Mouse (Mus musculus): ENCODE measurements at regions not wholly inside any gene's neighbourhood (a gene's known extent, or its start where the extent isn't known, plus 50 kb on each side); places are given as distances from the start of the nearest gene placed in this dataset.

DNA sequence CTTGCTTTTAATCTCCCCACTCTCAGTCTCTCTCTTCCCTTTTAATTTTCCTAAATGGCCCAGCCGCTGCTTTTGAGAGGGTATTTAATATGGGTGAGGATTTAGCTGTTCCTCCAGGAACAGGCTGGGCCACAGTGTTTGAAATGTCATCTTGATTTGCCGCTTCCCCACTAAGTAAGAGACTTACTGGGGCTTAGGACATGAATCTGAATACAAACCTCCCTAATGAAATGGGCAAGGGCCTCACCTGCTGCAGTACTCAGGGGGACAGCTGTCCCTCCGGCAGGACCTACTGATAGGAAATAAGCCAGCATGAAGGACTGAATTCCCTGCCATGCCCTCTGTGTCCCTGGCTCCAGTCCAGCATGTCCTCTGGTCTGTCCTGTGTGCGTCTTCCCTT, 50.6 kb upstream of the Prr23a1 start:
- WGBS: 68% methylated on average over 4 of the region's 4 CpGs
- no peak for DNase-seq (ENCODE audit: extremely low spot score, low spot score)

DNA sequence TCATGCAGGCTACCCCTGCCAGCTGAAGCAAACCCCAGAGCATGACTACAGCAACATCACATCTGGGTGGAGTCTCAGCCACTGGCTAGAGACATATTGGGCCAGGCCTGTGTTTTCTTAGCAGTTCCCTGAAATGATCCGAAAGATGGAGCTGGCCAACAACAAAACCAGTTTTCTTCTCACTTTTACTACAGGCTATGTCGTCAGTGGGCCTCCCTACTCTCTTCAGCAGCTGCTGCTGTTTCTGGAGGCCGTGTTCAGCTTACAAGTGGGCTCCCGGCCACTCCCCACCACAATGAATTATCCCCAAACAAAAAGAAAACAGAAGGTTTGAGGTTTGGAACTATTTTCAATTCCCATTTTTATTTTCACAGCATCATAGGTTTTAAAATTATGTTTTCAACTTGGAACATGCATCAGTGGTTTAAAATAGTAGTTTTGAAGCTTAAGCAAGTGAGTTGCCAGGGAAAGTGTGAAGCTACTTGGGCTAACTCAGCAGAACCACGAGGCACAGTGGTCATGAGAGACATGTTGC, 68.6 kb upstream of the Prr23a1 start:
- H3K4me1 ChIP-seq: no peaks in the 10 kb centered on the region
- 79% methylated on average over 5 of the region's 5 CpGs for WGBS
- H3K4me3 ChIP-seq: no peak overlapping the region
- no peak overlapping the region for H3K27ac ChIP-seq
- H3K9me3 ChIP-seq: no peaks in the 10 kb centered on the region
- no peaks in the 10 kb centered on the region for H3K36me3 ChIP-seq (replicated peaks)
- DNase-seq (ENCODE audit: extremely low spot score, low spot score): no peak
- no peaks in the 10 kb centered on the region for H3K27me3 ChIP-seq (ENCODE audit: poor library complexity, severe bottlenecking)

More for the DNA sequence above, 50.6 kb upstream of the Prr23a1 start:
- Histone ChIP-seq H3K27ac (no peak overlapping the region), H3K36me3 (replicated peaks) (no peaks in the 10 kb centered on the region), H3K27me3 (ENCODE audit: poor library complexity, severe bottlenecking) (no peaks in the 10 kb centered on the region), H3K9me3 (peaks cover 3% of the 10 kb centered on the region; the same call in 1 of the 2 replicates), H3K4me1 (no peaks in the 10 kb centered on the region), H3K4me3 (no peak overlapping the region)

DNA sequence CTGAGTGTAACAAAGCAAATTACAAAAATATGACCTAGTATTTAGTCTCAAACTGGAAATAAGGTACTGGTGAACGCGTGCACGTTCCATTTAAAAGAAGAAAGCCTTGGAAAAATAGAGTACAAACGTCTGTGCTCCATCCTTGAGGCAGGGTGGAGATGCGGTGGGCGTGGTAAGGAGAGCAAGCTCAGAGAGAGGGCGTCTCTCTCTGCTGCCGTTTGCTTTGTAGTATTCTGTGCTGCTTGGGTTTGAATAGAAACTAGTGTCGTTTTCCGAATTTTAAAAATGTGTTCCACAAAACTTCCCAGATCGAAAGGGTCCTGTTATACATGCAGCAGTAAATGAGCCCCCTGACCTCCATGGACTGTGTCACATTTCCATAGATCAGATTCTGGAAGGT, 69.1 kb upstream of the Prr23a1 start:
- H3K27ac ChIP-seq: no peak overlapping the region
- DNase-seq (ENCODE audit: extremely low spot score, low spot score): no peak
- H3K36me3 ChIP-seq (replicated peaks): no peaks in the 10 kb centered on the region
- H3K4me1 ChIP-seq: no peaks in the 10 kb centered on the region
- H3K9me3 ChIP-seq: no peaks in the 10 kb centered on the region
- H3K4me3 ChIP-seq: no peak overlapping the region
- 88% methylated on average over 11 of the region's 11 CpGs for WGBS
- no peaks in the 10 kb centered on the region for H3K27me3 ChIP-seq (ENCODE audit: poor library complexity, severe bottlenecking)

DNA sequence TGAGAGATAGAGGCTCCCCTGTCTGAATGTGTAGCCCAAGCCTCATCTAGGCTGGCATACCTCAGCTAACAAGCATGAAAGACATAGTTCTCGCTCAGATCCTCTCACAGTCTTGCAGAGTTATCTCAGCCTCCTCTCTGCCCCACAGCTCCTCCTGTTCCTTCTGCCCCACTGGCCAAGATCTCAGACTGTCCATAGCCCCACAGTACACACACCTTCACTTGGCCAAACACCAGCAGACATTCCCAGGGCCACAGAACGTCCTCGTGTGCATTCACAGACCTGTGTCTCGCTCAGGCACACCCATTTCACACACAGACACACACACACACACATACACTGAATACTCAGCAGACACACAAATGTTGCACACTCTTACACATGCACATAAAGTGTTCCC, 87.5 kb upstream of the Prr23a1 start:
- H3K27me3 ChIP-seq (ENCODE audit: poor library complexity, severe bottlenecking): no peaks in the 10 kb centered on the region
- no peak for DNase-seq (ENCODE audit: extremely low spot score, low spot score)
- no peaks in the 10 kb centered on the region for H3K9me3 ChIP-seq
- H3K36me3 ChIP-seq (replicated peaks): no peaks in the 10 kb centered on the region
- H3K4me1 ChIP-seq: no peaks in the 10 kb centered on the region
- 84% methylated on average over 4 of the region's 4 CpGs for WGBS
- no peak overlapping the region for H3K27ac ChIP-seq
- no peak overlapping the region for H3K4me3 ChIP-seq

DNA sequence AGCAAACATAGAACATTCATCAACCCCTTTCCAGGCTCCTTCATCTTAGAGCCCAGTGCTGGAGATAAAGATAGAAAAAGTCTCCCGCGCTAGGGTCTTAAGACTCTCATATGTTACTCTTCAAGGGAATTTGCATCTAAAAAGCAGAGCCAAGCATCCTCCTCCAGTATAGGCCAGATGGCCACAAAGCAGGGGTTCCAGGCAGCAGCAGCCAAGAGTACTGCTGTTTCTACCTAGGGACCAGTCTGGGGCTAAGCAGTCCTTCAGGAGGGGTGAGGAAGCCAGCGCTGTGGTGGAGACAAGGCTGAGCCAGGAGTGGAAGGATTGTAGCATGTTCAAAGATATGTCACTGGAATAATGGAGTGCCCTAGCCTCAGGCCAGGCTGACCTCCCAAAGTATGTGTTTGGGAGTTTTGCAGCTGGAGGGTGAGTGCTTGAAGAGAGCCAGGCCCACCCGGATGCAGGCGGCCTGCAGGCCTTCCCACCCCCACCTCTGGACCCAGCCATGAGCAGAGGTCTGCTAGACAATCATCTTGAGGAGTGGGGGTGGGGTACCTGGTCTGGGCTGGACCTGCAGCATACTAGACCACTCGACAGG, 88.8 kb upstream of the Prr23a1 start:
- 84% methylated on average over 6 of the region's 6 CpGs for WGBS
- Histone ChIP-seq H3K27me3 (ENCODE audit: poor library complexity, severe bottlenecking) (no peaks in the 10 kb centered on the region), H3K27ac (no peak overlapping the region), H3K4me3 (no peak overlapping the region), H3K4me1 (no peaks in the 10 kb centered on the region), H3K9me3 (no peaks in the 10 kb centered on the region), H3K36me3 (replicated peaks) (no peaks in the 10 kb centered on the region)
- DNase-seq (ENCODE audit: extremely low spot score, low spot score): no peak

DNA sequence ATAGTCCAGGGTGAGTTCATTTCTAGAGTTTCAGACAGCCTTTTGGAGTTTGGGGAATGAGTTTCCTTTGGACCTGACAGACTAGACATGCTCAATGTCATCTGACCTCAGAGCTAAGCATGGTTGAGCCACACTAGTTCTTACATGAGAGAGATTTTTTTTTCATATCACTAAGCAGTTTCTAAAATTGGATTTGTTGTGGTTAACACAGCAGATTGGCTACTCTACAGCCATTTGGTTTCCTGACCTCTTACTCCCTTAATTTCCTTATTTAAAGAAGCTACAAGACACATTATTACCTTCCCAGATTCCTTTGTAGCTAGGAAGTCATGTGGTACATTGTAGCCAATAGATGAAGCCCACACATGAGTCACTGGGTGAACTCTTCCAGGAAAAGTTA, 98.5 kb upstream of the Prr23a1 start:
- no peak for DNase-seq (ENCODE audit: extremely low spot score, low spot score)
- no peaks in the 10 kb centered on the region for H3K4me1 ChIP-seq
- H3K27me3 ChIP-seq (ENCODE audit: poor library complexity, severe bottlenecking): no peaks in the 10 kb centered on the region

DNA sequence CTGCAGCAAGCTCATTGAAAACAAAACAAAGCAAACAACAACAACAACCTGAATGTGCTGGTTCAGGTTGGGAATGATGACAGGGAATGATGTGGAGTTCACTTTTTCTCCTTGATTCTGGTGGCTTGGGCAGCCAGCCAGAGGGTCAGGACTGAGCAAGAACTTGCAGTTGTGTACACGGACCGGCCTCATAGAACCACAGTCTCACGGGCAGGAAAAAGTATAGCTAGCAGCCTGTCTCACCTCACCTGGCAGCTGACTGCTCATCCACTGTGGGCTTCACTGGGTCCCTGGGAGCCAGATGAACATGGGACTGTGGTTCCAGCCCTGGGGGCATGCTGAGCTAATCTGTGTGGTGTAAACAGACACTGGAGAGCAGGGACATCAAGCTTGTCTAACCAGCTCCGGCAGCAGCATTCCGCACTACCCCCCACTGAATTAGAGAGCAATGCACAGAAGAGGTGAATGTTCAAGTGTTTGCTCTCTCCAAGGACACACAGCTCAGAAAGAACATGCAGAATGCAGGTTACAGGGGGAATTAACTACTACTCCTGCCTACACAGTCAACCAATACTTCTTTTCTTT, 114.9 kb upstream of the Prr23a1 start:
- Histone ChIP-seq H3K27me3 (ENCODE audit: poor library complexity, severe bottlenecking) (no peaks in the 10 kb centered on the region), H3K4me3 (no peak overlapping the region), H3K4me1 (peaks cover 11% of the 10 kb centered on the region), H3K36me3 (replicated peaks) (no peaks in the 10 kb centered on the region), H3K9me3 (no peaks in the 10 kb centered on the region), H3K27ac (no peak overlapping the region)
- no peak for DNase-seq (ENCODE audit: extremely low spot score, low spot score)
- WGBS: 57% methylated on average over 5 of the region's 5 CpGs

More for the DNA sequence above, 98.5 kb upstream of the Prr23a1 start:
- Histone ChIP-seq H3K36me3 (replicated peaks) (no peaks in the 10 kb centered on the region), H3K9me3 (no peaks in the 10 kb centered on the region), H3K27ac (no peak overlapping the region), H3K4me3 (no peak overlapping the region)

DNA sequence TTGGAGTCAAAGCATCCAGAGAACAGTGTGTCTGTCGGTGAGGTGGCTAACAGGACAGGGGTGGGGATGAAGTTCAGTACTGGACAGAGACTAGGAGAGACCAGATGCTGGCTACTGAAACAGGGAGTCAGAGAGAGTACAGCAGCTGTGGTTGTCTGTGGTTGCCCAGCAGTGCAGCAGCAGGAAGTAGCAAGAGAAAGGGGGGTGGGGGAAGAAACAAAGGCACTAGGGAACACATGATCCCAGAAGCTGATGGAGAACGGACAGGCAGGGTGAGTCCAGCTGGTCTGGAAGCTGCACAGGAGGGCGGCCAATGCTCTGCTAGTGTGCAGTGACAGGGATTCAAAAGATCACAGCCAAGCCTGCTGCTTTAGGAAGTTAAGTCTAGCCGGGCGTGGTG, 115.7 kb upstream of the Prr23a1 start:
- Histone ChIP-seq H3K4me3 (no peak overlapping the region), H3K27ac (peak overlapping the region; percentile 51; the same call in 1 of the 2 replicates), H3K9me3 (no peaks in the 10 kb centered on the region), H3K4me1 (peaks cover 11% of the 10 kb centered on the region), H3K36me3 (replicated peaks) (no peaks in the 10 kb centered on the region), H3K27me3 (ENCODE audit: poor library complexity, severe bottlenecking) (no peaks in the 10 kb centered on the region)
- no peak for DNase-seq (ENCODE audit: extremely low spot score, low spot score)
- 47% methylated on average over 5 of the region's 5 CpGs for WGBS

DNA sequence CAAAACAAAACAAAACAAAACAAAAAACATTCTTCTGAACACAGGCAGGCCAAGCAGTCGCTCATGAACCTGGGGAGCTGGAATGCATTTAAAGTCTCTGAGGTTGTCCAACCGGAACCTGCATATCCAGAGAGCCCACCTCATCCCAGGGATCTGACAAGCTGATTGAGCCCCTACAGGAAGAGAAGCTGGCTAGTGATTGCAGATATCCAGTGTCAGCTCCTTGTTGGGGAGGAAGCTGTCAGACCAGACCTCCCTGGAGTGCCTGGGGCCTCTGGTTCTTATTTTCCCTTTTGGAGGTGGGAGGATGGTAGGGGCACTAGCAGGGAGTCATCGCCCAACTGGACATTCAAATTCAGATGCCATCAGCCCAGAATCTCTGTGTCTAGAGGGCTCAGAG, 119.4 kb upstream of the Prr23a1 start:
- H3K4me1 ChIP-seq: peaks cover 11% of the 10 kb centered on the region
- H3K27ac ChIP-seq: no peak overlapping the region
- no peaks in the 10 kb centered on the region for H3K9me3 ChIP-seq
- 76% methylated on average over 3 of the region's 3 CpGs for WGBS
- no peaks in the 10 kb centered on the region for H3K27me3 ChIP-seq (ENCODE audit: poor library complexity, severe bottlenecking)
- no peaks in the 10 kb centered on the region for H3K36me3 ChIP-seq (replicated peaks)
- H3K4me3 ChIP-seq: no peak overlapping the region
- no peak for DNase-seq (ENCODE audit: extremely low spot score, low spot score)

DNA sequence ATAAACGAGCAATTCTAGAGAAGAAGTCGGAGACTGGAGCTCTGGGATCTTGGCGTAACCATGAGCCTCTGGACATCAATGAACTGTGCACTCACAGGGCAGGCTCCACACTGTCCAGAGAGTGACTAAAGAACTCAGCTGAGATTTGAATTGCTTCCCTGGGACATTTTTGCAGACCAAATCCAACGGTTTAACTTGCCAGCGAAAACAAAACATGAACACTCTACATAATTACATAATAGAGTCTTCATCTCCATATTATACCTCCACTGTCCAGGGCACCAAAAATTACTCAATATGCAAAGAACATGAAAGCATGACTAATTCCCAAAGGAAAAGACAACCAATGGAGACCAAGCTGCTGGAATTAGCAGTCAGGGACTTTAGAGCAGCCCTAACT, 119.9 kb upstream of the Mrps22 start:
- no peaks in the 10 kb centered on the region for H3K4me1 ChIP-seq
- DNase-seq (ENCODE audit: extremely low spot score, low spot score): no peak
- H3K9me3 ChIP-seq: no peaks in the 10 kb centered on the region
- H3K27ac ChIP-seq: no peak overlapping the region
- H3K36me3 ChIP-seq (replicated peaks): no peaks in the 10 kb centered on the region
- 89% methylated on average over 5 of the region's 5 CpGs for WGBS
- no peaks in the 10 kb centered on the region for H3K27me3 ChIP-seq (ENCODE audit: poor library complexity, severe bottlenecking)
- H3K4me3 ChIP-seq: no peak overlapping the region

DNA sequence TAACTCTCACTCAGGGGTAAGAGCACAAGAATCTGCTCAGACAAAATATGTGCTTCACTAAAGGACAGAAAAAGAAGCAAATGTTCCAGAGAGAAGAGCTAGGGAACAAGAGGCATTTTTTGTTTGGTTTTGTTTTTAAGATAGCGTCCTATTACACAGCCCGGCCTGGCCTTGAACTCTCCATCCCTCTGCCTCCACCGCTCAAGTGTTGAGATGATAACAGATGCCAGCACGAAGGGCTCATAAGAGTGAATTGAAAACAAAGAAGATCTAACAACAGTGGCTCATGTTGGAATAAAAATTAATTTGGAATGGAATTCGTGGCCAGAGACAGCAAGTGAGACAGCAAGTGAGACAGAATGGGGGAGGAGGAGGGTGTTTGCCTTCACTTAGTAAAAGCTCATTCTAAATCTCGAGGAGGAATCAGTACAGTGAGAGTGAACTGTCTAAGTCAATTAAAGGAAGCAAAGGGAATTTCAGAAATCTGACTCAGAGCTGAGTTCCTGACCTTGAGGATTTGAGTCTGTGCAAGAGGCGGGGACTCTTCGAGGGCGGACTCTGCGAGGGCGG, 116.3 kb upstream of the Mrps22 start:
- Histone ChIP-seq H3K27ac (no peak overlapping the region), H3K27me3 (ENCODE audit: poor library complexity, severe bottlenecking) (no peaks in the 10 kb centered on the region), H3K4me3 (no peak overlapping the region), H3K36me3 (replicated peaks) (no peaks in the 10 kb centered on the region), H3K9me3 (no peaks in the 10 kb centered on the region), H3K4me1 (no peaks in the 10 kb centered on the region)
- WGBS: 88% methylated on average over 11 of the region's 11 CpGs
- no peak for DNase-seq (ENCODE audit: extremely low spot score, low spot score)

DNA sequence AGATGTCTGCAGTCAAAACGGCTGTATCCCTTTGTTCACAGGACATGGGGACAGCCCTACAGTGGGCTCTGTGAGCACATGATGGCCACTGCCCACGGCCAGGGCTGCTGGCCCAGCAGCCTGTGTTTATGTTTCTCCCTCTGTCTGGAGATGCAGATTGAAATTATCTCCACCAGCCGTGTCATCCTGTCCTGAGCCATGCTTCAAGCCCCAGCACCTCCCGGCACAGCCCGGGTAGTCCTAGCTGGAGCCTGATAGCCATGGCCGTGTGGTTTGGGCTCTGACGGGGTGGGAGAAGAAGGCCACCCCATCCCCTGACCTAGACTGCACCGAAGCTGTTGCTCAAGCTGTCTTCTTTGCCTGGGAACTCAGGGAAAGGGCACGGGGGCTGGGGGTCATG, 113.2 kb upstream of the Mrps22 start:
- WGBS: 84% methylated on average over 9 of the region's 9 CpGs
- Histone ChIP-seq H3K27ac (no peak overlapping the region), H3K4me1 (peaks cover 14% of the 10 kb centered on the region), H3K27me3 (ENCODE audit: poor library complexity, severe bottlenecking) (no peaks in the 10 kb centered on the region), H3K36me3 (replicated peaks) (no peaks in the 10 kb centered on the region), H3K4me3 (no peak overlapping the region), H3K9me3 (no peaks in the 10 kb centered on the region)
- DNase-seq (ENCODE audit: extremely low spot score, low spot score): no peak

DNA sequence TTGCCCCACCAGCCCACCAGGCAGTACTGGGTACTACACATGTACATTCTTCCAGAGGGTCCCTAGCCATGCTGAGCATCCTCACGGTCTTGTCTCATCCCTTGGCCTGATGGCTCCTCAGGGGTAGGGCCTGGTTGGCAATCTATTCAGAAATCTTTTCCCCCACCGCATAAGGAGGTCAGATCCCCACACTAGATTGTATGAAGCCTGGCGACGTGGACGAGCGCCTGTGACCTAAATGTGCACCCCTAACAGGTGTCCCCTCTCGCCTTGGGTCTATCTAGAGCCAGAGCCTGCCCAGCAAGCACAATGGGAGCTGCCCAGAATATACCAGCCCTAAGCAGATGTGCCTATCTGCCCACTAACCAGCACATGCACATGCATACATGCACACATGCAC, 111.4 kb upstream of the Mrps22 start:
- no peak for DNase-seq (ENCODE audit: extremely low spot score, low spot score)
- WGBS: 95% methylated on average over 7 of the region's 7 CpGs
- Histone ChIP-seq H3K36me3 (replicated peaks) (no peaks in the 10 kb centered on the region), H3K27me3 (ENCODE audit: poor library complexity, severe bottlenecking) (no peaks in the 10 kb centered on the region), H3K27ac (no peak overlapping the region), H3K4me1 (peaks cover 30% of the 10 kb centered on the region), H3K9me3 (no peaks in the 10 kb centered on the region), H3K4me3 (no peak overlapping the region)
